Mouse (Mus musculus) midbrain, embryonic 15.5 days (tissue): ENCODE results near the gene Dsn1. TPM values are rescaled to one million over a fixed set of nuclear protein-coding genes. Genes with fewer than 3 reads are reported as not detected.

Experiments
- ATAC-seq: fragments of 200-750 bp; cut with Nextera tagmentation; replicated peaks from 2 replicates; pipeline ENCODE4 v1.8.0; 2017; ENCODE audit warnings: moderate TSS enrichment
- H3K27ac ChIP-seq: fragments of 300-500 bp; sonication (generic); 2 replicates; pipeline ENCODE4 v1.5.1; 2015; ENCODE audit warnings: mild to moderate bottlenecking, inconsistent platforms
- H3K27me3 ChIP-seq: fragments of 300-500 bp; sonication (generic); replicated peaks from 2 replicates; pipeline ENCODE4 v1.6.1; 2015; ENCODE audit warnings: inconsistent platforms
- H3K36me3 ChIP-seq: fragments of 300-500 bp; sonication (generic); replicated peaks from 2 replicates; pipeline ENCODE4 v1.6.1; 2015; ENCODE audit warnings: inconsistent platforms
- H3K4me1 ChIP-seq: fragments of 300-500 bp; sonication (generic); 2 replicates; pipeline ENCODE4 v1.6.1; 2015; ENCODE audit warnings: inconsistent platforms
- H3K4me2 ChIP-seq: fragments of 300-500 bp; sonication (generic); 2 replicates; pipeline ENCODE4 v1.6.1; 2015; ENCODE audit warnings: inconsistent platforms, mild to moderate bottlenecking, moderate library complexity
- H3K4me3 ChIP-seq: fragments of 300-500 bp; sonication (generic); 2 replicates; pipeline ENCODE4 v1.5.1; 2015; ENCODE audit warnings: mild to moderate bottlenecking, inconsistent platforms
- H3K9ac ChIP-seq: fragments of 300-500 bp; sonication (generic); 2 replicates; pipeline ENCODE4 v1.6.1; 2015; ENCODE audit warnings: mild to moderate bottlenecking, inconsistent platforms
- H3K9me3 ChIP-seq: fragments of 300-500 bp; sonication (generic); 2 replicates; pipeline ENCODE4 v1.6.1; 2016; ENCODE audit warnings: inconsistent platforms
- WGBS: fragments of 180-500 bp; shearing (Covaris S2); methylation state at CpG from one replicate; pipeline ENCODE4 v1.1.7; 2015; ENCODE audit warnings: mixed read lengths; 5-methylcytosine and 5-hydroxymethylcytosine counted together
- polyA plus RNA-seq: library from polyadenylated mRNA; unstranded; fragments of >200 nt; fragmentation: Nextera tagmentation; extraction: Ambion mirVana; gene quantifications from 2 replicates; pipeline ENCODE4 v1.2.1, GENCODE M21; 2015

The Dsn1 gene
- polyA plus RNA-seq, 1 experiment from 2014 or later: 8.9 TPM

DNA sequence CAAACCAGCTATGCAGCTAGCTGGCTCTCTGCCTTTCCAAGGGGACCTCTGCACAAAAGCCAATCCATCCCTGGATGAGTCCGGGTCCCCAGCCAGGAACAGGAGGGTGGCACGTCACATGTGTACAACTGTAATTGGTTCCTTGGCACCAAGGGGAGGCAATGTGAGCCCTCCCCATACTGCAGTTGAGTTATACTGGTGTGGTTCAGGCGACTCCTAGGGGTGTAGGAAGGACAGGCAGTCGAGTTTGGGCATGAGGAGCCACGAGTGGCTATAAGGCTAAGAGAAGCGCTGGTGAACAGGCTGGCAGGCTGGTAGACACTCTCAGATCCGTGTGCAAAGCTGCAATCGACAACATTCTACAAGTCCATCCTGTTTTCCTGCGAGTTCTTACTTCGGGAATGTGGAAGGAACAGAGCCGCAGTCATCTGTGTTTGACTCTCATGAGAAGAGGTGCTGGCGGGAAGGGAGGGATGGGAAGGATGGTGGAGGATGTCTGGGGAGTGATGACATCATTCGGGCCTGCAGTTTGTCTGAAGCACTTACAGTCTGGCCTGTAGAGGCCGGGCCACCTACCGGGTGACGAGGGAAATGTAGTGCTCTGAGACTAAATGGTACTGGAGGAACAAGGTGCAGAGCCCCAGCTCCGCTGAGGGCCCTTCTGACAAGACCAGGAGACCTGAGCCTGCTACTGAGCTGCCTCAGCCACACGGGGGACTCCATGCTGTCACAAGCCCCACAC is 9.7 kb upstream of the Dsn1 start:
- no peak overlapping the region for H3K27ac ChIP-seq
- no peak for ATAC-seq
- no peaks in the 10 kb centered on the region for H3K27me3 ChIP-seq
- H3K9ac ChIP-seq: no peak overlapping the region
- H3K9me3 ChIP-seq: no peaks in the 10 kb centered on the region
- no peak overlapping the region for H3K4me3 ChIP-seq
- H3K4me1 ChIP-seq: no peaks in the 10 kb centered on the region
- WGBS: 89% methylated on average over 18 of the region's 18 CpGs
- H3K4me2 ChIP-seq: no peak overlapping the region
- peaks cover 57% of the 10 kb centered on the region for H3K36me3 ChIP-seq

DNA sequence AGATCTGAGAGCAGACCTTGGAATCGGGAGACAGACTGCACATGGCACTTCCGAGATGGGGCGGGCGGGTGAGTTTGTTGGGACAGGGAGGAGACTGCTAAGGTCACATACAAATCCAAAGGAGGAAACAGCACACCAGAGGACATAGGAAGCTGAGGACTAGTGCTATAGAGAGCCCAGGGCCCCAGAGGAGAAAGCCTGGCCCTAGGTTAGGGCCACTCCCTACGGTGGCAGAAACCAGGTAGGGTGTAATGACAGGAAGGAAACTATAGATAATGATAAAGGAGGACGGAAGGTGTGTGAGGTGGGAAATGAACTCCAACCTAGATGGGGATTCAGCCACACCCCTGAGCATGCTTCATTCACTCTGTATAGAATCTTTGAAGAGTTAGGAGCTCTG is 5.4 kb upstream of the Dsn1 start:
- Histone ChIP-seq H3K4me3 (no peak overlapping the region), H3K9ac (no peak overlapping the region), H3K36me3 (peaks cover 16% of the 10 kb centered on the region), H3K27ac (no peak overlapping the region), H3K27me3 (no peaks in the 10 kb centered on the region), H3K4me1 (peaks cover 1% of the 10 kb centered on the region), H3K4me2 (no peak overlapping the region), H3K9me3 (no peaks in the 10 kb centered on the region)
- ATAC-seq: no peak
- 87% methylated on average over 6 of the region's 6 CpGs for WGBS

DNA sequence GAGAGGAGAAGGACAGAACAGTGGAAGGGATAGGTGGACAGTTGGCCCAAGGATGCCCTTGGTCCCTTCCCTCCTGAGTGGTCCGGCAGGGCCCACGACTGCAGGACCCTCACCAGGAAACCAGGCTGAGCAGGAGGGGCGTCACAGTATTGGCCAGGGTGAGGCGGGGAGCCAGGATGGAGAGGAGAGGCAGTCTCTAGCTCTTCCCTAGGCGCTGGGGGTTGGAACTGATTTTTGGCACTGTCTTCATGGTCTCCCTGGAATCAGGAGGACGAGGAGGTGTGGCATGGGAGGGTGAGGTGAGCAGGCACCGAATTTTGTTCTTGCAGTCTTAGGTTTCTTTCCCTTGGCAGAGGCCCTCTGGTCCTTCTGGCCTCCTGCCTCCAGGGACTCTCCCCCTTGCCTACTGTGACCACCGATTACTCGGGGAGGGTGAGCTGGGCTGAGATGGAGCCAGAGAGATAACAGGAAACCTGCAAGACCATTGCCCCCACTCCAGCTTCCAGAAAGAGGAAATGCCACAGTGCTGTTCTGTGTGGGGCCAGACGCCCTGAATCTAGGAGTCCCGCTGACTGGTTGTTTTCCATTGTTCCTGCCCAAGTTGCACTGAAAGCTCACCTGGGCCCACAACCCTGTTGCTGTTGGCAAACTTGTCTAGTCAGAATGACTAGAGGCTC is 3.8 kb upstream of the Dsn1 start:
- ATAC-seq: no peak
- Histone ChIP-seq H3K4me3 (no peak overlapping the region), H3K9me3 (no peaks in the 10 kb centered on the region), H3K4me1 (peaks cover 11% of the 10 kb centered on the region), H3K9ac (no peak overlapping the region), H3K27ac (no peak overlapping the region), H3K4me2 (no peak overlapping the region), H3K27me3 (no peaks in the 10 kb centered on the region), H3K36me3 (peaks cover under 1% of the 10 kb centered on the region)
- WGBS: 65% methylated on average over 11 of the region's 11 CpGs

DNA sequence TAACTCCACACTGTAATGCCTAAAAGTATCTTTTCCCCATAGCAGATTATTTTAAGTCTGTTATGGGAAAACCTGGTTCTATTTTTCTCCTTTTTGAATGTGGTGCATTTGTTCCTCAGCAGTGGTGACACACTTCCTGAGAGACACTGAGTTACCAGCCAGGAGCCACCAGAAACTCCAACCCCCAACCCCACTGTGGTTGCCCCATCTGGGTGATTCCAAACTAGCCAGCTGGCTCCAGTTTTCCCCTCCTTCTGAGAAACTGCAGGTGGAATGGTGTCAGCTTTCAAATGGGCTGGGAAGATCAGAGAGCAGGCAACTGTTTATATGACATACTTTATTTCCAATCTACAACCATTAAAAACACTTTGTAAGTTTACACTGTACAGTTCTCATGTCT is 3.2 kb upstream of the Dsn1 start:
- no peaks in the 10 kb centered on the region for H3K9me3 ChIP-seq
- ATAC-seq: no peak
- peaks cover 11% of the 10 kb centered on the region for H3K4me1 ChIP-seq
- no peaks in the 10 kb centered on the region for H3K36me3 ChIP-seq
- H3K4me3 ChIP-seq: no peak overlapping the region
- no peak overlapping the region for H3K4me2 ChIP-seq
- H3K9ac ChIP-seq: no peak overlapping the region
- no peaks in the 10 kb centered on the region for H3K27me3 ChIP-seq
- H3K27ac ChIP-seq: no peak overlapping the region

DNA sequence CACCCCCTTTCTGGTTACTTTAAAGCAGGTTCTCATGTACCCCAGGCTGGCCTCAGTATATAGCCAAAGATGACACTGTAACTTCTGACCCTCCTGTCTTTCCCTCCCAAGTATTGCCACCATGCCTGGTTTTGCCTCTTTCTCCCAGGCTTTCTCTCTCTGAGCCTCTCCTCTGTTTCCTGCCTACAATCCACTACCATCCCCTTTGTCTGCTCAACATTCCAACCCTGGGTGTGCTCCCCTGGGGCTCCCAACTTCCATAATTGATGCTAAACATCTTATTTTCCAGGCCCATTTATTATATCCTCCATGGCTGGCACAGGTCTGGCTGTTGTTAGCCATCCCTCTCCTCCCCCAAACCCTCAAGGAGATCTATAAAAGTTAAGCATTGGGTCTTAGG is 1.6 kb upstream of the Dsn1 start:
- no peaks in the 10 kb centered on the region for H3K27me3 ChIP-seq
- H3K9me3 ChIP-seq: no peaks in the 10 kb centered on the region
- H3K4me2 ChIP-seq: no peak overlapping the region
- H3K4me3 ChIP-seq: no peak overlapping the region
- no peak overlapping the region for H3K27ac ChIP-seq
- H3K36me3 ChIP-seq: no peaks in the 10 kb centered on the region
- peaks cover 11% of the 10 kb centered on the region for H3K4me1 ChIP-seq
- ATAC-seq: no peak
- H3K9ac ChIP-seq: no peak overlapping the region

DNA sequence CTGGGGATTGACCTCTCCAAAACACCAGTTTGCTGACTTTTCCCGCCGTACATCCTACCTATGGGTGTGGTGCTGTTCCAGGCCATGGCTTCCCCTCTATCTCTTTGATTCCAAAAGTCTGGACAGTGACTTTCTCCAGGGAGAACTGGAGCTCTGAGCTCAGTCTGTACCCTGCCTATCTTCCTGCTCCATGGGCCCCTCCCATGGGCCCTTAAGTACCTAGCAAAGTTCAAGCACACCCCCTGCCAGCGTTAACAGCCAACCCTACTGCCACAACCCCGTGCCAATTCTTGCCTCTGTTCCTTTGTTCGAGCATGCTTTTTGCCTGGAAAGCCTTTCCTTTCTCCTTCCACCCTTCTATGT is 261 bp upstream of the Dsn1 start:
- Histone ChIP-seq H3K27me3 (no peaks in the 10 kb centered on the region), H3K9me3 (no peaks in the 10 kb centered on the region), H3K9ac (peak overlapping the region; percentile 45), H3K4me2 (peak overlapping the region; percentile 98), H3K4me3 (peak overlapping the region; percentile 56), H3K36me3 (no peaks in the 10 kb centered on the region), H3K4me1 (peaks cover 11% of the 10 kb centered on the region), H3K27ac (peak overlapping the region; percentile 69)
- peak; percentile 53; the same call in 1 of the 2 replicates for ATAC-seq
- WGBS: 32% methylated on average over 5 of the region's 5 CpGs

DNA sequence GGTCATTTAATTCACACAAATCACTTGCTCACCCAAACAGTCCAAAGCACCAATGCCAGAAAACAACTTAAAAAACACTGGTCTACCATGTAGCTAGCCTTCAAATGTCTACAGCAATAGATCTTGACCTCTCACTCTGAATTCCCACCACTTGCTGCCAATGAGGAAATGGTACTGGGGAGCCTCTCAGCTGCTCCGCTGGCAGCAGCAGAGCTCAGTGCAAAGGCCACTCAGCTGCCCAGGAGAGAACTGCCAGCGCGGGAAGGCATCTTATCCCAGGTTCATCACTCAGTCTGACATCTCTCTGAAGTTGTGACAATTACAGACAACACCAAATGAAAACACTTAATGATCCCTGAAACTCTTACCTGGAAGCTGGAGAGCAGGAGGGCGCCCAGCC is 4.6 kb downstream of the Dsn1 start:
- H3K27ac ChIP-seq: no peak overlapping the region
- H3K9me3 ChIP-seq: no peaks in the 10 kb centered on the region
- H3K36me3 ChIP-seq: no peaks in the 10 kb centered on the region
- no peak overlapping the region for H3K4me3 ChIP-seq
- peaks cover 10% of the 10 kb centered on the region for H3K4me1 ChIP-seq
- H3K27me3 ChIP-seq: no peaks in the 10 kb centered on the region
- ATAC-seq: no peak
- H3K4me2 ChIP-seq: no peak overlapping the region
- H3K9ac ChIP-seq: no peak overlapping the region
- 93% methylated on average over 4 of the region's 4 CpGs for WGBS

DNA sequence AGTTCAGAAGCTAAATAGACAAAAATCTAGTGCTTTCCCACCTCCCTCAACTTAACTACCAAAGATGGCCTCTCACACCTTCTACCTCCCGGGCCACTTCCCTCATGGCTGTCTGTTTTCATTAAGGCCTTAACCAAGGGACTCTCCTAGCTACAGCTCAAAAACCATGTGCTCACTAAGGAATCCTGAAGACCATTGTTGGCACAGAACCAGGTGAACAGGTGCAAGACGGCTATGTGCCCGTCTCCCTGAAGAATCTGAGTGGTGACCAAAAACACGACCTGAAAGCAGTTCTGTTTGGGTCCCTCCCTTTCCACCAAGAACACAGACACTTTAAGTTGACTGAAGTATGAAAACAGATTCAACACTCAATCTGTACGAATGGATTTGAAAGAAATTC is 8.7 kb downstream of the Dsn1 start:
- Histone ChIP-seq H3K4me1 (no peaks in the 10 kb centered on the region), H3K27me3 (no peaks in the 10 kb centered on the region), H3K9me3 (no peaks in the 10 kb centered on the region), H3K9ac (no peak overlapping the region), H3K27ac (no peak overlapping the region), H3K4me3 (no peak overlapping the region), H3K4me2 (no peak overlapping the region), H3K36me3 (no peaks in the 10 kb centered on the region)
- no peak for ATAC-seq
- WGBS: 92% methylated on average over 5 of the region's 5 CpGs

DNA sequence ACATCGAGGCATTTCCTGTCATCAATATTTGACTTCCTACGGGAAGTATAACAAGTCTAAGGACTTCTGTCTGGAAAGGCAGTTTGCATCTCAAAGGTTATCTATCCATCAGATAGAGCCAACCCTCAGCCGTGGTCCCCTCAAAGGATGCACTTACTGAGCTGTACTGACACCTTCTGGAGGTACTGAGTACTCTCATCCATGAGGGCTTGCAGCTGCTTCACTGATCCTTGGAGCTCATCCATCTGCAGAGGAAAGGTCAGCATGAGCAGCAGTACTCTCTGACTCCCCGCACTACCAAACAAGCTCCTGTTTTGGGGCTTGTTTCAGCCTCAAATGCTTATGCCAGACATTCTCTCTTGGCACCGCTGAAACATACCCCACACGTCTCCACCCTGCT is 10.4 kb downstream of the Dsn1 start:
- Histone ChIP-seq H3K9me3 (no peaks in the 10 kb centered on the region), H3K27ac (no peak overlapping the region), H3K36me3 (no peaks in the 10 kb centered on the region), H3K4me3 (no peak overlapping the region), H3K4me2 (no peak overlapping the region), H3K9ac (no peak overlapping the region), H3K27me3 (no peaks in the 10 kb centered on the region), H3K4me1 (no peaks in the 10 kb centered on the region)
- WGBS: 68% methylated on average over 6 of the region's 6 CpGs
- no peak for ATAC-seq

DNA sequence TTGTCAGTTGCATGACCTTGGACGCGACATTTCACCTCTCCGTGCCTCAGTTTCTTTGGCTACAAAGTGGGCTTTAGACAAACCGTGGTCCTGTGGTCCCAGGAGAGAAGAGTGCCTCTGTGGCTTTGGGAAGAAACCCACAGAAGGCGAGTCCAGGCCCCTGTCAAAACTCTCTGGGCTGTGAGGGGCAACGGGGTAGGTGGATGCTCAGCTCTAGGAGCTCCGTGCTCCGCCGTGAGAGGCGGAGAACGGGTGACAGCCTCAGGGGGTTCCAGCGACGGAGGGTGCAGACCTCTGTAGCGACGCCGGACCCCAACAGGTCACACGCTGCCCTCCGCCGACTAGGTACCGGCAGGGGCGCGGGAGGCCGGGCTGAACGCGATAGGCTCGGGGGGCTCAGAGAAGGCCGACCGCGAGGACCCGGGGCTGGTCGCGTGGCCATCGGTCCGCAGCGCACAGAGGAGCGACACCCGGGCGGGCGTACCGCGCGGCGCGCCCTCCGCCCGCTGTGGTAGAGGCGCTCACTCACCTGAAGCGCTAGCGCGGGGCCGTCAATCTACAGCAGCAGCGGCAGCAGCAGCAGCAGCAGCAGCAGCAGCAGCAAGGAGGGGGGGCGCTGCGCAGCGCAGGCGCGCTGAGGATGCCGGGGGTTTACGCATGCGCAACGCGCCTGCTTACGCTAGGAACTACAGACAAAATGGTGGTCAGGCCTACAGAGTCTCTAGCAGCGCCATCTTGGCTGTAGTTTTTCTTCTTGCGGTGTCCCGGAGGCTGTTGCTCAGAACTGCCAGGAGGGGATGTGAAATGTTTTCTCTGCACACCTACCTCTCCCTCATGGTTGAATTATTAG is 15.3 kb downstream of the Dsn1 start, which contains the start of gene Ndrg3:
Ndrg3 (minus strand) TSS at position 587 of the 850 bp plus-strand sequence.
- H3K4me3 ChIP-seq: peak within 1 kb of the TSS; percentile 76
- no peaks in the 10 kb centered on the region for H3K9me3 ChIP-seq
- ATAC-seq: peak; percentile 96
- no peaks in the 10 kb centered on the region for H3K36me3 ChIP-seq
- no peaks in the 10 kb centered on the region for H3K27me3 ChIP-seq
- H3K9ac ChIP-seq: peak within 1 kb of the TSS; percentile 90
- peaks cover 10% of the 10 kb centered on the region for H3K4me1 ChIP-seq
- H3K27ac ChIP-seq: peak within 1 kb of the TSS; percentile 88
- H3K4me2 ChIP-seq: peak within 1 kb of the TSS; percentile 63
- under 1% methylated on average over 66 of the region's 66 CpGs for WGBS

DNA sequence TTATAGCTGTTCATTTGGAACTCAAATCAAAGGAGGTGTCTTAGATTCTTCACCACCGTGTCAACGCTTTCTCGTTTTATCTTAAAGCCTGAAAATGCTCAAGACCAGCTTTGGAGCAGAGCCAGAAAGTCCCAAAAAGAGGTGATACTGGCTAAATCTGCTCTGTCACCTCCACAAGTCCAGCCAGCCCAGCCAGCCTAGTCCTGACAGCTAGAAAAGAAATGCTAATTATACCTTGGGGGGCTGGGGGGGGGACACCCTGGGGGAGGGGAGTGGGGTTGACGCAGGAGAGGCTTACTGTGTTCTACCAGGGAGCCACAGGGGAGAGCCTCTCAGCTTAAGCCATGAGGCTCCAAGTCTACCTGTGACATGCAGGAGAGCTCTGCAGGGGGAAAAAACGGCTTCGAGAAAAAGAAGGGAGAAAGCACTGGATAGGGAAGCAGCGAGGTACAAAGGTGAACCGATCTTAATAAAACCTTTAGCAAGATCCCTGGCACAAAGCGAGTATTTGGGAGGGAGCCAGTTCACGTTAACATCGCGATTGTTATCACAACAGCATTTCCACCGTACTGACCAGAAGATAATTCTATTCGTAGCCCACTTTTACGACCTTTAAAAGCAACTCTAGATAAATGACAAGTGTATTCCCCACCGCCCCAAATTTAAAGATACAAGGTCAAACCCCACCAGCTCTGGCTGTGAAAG is 16.1 kb downstream of the Dsn1 start:
- Histone ChIP-seq H3K27me3 (no peaks in the 10 kb centered on the region), H3K36me3 (no peaks in the 10 kb centered on the region), H3K4me1 (peaks cover 10% of the 10 kb centered on the region), H3K4me3 (peak overlapping the region; percentile 76), H3K9ac (peak overlapping the region; percentile 90), H3K27ac (no peak overlapping the region), H3K4me2 (peak overlapping the region; percentile 63), H3K9me3 (no peaks in the 10 kb centered on the region)
- WGBS: 3% methylated on average over 16 of the region's 16 CpGs
- ATAC-seq: no peak

DNA sequence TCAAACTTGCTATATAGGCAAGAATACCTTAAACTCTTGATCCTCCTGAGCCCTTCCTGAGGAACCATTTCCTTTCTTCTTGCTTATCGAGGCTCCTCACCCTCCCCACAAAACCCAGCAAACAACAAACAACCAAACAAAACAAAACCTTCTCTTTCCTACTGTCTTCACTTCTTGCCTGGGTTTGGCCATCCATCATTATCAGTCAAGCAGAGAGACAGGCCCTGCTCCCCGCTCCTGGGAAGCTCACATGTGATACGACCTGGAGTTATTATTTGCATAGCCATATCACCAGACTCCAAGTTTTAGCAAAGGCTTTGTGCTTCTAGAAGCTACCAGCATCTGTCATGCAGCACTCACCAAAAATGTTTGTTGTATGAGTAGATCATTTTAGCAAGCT is 19.6 kb downstream of the Dsn1 start:
- Histone ChIP-seq H3K4me1 (peaks cover 13% of the 10 kb centered on the region), H3K4me3 (no peak overlapping the region), H3K9ac (no peak overlapping the region), H3K27me3 (no peaks in the 10 kb centered on the region), H3K9me3 (no peaks in the 10 kb centered on the region), H3K4me2 (no peak overlapping the region), H3K27ac (no peak overlapping the region), H3K36me3 (no peaks in the 10 kb centered on the region)
- WGBS: 80% methylated on average over 3 of the region's 3 CpGs
- no peak for ATAC-seq
